Mouse (Mus musculus) kidney, postnatal 0 days (tissue): ENCODE results near the gene Troap. TPM values are rescaled to one million over a fixed set of nuclear protein-coding genes. Genes with fewer than 3 reads are reported as not detected.
"Not testable (repeated sequence)": the region's sequence is repeated elsewhere in the genome, so short reads cannot be mapped to it uniquely, and the experiment has no call there.

ENCODE experiments used
- ATAC-seq: fragments of 200-750 bp; cut with Nextera tagmentation; replicated peaks from 2 replicates; pipeline ENCODE4 v1.8.0; 2017; ENCODE audit warnings: low read depth, moderate number of reproducible peaks, moderate TSS enrichment, moderate library complexity; ENCODE audit not compliant: low FRiP score
- DNase-seq: peaks from one replicate; pipeline ENCODE4 v3.0.0-alpha.2; 2016; ENCODE audit warnings: low spot score
- H3K27ac ChIP-seq: fragments of 300-500 bp; sonication (generic); 2 replicates; pipeline ENCODE4 v1.5.1; 2014; ENCODE audit warnings: mild to moderate bottlenecking
- H3K27me3 ChIP-seq: fragments of 300-500 bp; sonication (generic); 2 replicates; pipeline ENCODE4 v1.6.1; 2014; ENCODE audit warnings: low read length, mixed read lengths; ENCODE audit not compliant: insufficient read depth
- H3K36me3 ChIP-seq: fragments of 300-500 bp; sonication (generic); 2 replicates; pipeline ENCODE4 v1.6.1; 2014; ENCODE audit warnings: low read length, mixed read lengths; ENCODE audit not compliant: insufficient read depth
- H3K4me1 ChIP-seq: fragments of 300-500 bp; sonication (generic); replicated peaks from 2 replicates; pipeline ENCODE4 v1.6.1; 2014; ENCODE audit warnings: antibody characterized with exemption, low read length, mixed read lengths; ENCODE audit not compliant: insufficient read depth
- H3K4me2 ChIP-seq: fragments of 300-500 bp; sonication (generic); 2 replicates; pipeline ENCODE4 v1.6.1; 2014; ENCODE audit warnings: mild to moderate bottlenecking, low read length, moderate library complexity, mixed read lengths
- H3K4me3 ChIP-seq: fragments of 300-500 bp; sonication (generic); replicated peaks from 2 replicates; pipeline ENCODE4 v1.5.1; 2014; ENCODE audit warnings: low read depth, low read length
- H3K9ac ChIP-seq: fragments of 300-500 bp; sonication (generic); 2 replicates; pipeline ENCODE4 v1.6.1; 2014; ENCODE audit warnings: low read depth, low read length
- H3K9me3 ChIP-seq: fragments of 300-500 bp; sonication (generic); replicated peaks from 2 replicates; pipeline ENCODE4 v1.6.1; 2016; ENCODE audit warnings: low read length, inconsistent platforms, mixed read lengths
- CTCF ChIP-seq: IDR thresholded peaks from 2 replicates; pipeline ENCODE4 v1.5.1; 2016; ENCODE audit warnings: antibody characterized with exemption, low read depth, mild to moderate bottlenecking, moderate library complexity
- WGBS: fragments of 180-500 bp; shearing (Covaris S2); extraction: QIAGEN DNeasy Blood & Tissue Kit; methylation state at CpG from one replicate; pipeline ENCODE4 v1.1.7; 2014; 5-methylcytosine and 5-hydroxymethylcytosine counted together
- polyA plus RNA-seq: library from polyadenylated mRNA; unstranded; fragments of >200 nt; fragmentation: Nextera tagmentation; extraction: Ambion mirVana; gene quantifications from 2 replicates; pipeline ENCODE4 v1.2.1, GENCODE M21; 2015

The Troap gene
- polyA plus RNA-seq, 1 experiment from 2014 or later, result 11.5 TPM

GRCm38 (mm10) chr15:99071988-99072387 is 2.4 kb upstream of the Troap start:
- Histone ChIP-seq H3K27me3 (no peaks in the 10 kb centered on the region), H3K36me3 (no peaks in the 10 kb centered on the region), H3K9ac (no peak overlapping the region), H3K9me3 (no peaks in the 10 kb centered on the region), H3K4me2 (no peak overlapping the region), H3K27ac (no peak overlapping the region), H3K4me3 (no peak overlapping the region), H3K4me1 (peaks cover 13% of the 10 kb centered on the region; the same call in 1 of the 2 replicates)
- ATAC-seq (no peak), DNase-seq (no peak)
- TF ChIP-seq CTCF, result peak; percentile 47
- WGBS, result 82% methylated on average over 1 of the region's 1 CpGs

GRCm38 (mm10) chr15:99074600-99075333 is 392 bp downstream of the Troap start:
- H3K4me3 ChIP-seq, result peak overlapping the region; percentile 46
- H3K9me3 ChIP-seq, result no peaks in the 10 kb centered on the region
- peaks cover 13% of the 10 kb centered on the region; the same call in 1 of the 2 replicates for H3K4me1 ChIP-seq
- peak; percentile 13; the same call in 1 of the 2 replicates for TF ChIP-seq CTCF
- no peaks in the 10 kb centered on the region for H3K27me3 ChIP-seq
- peak overlapping the region; percentile 64 for H3K9ac ChIP-seq
- H3K4me2 ChIP-seq, result peak overlapping the region; percentile 67
- DNase-seq, result peak; percentile 99
- peak overlapping the region; percentile 95 for H3K27ac ChIP-seq
- peak; percentile 97 for ATAC-seq
- under 1% methylated on average over 43 of the region's 44 CpGs for WGBS
- H3K36me3 ChIP-seq, result peaks cover 7% of the 10 kb centered on the region; the same call in 1 of the 2 replicates

- not testable (repeated sequence) for H3K27ac ChIP-seq, H3K9me3 ChIP-seq, H3K9ac ChIP-seq, DNase-seq, H3K4me3 ChIP-seq, H3K27me3 ChIP-seq, H3K36me3 ChIP-seq, ATAC-seq
- H3K4me1 ChIP-seq, result peaks cover 13% of the 10 kb centered on the region; the same call in 1 of the 2 replicates
- peak overlapping the region; percentile 67 for H3K4me2 ChIP-seq
- WGBS, result 97% methylated on average over 3 of the region's 3 CpGs
These were observed 1.6 kb downstream of the Troap start for GRCm38 (mm10) chr15:99076011-99076410.

- Histone ChIP-seq H3K36me3 (peaks cover 12% of the 10 kb centered on the region; the same call in 1 of the 2 replicates), H3K4me2 (no peak overlapping the region), H3K27ac (no peak overlapping the region), H3K9ac (no peak overlapping the region), H3K4me3 (no peak overlapping the region), H3K27me3 (no peaks in the 10 kb centered on the region), H3K4me1 (peaks cover 13% of the 10 kb centered on the region; the same call in 1 of the 2 replicates), H3K9me3 (no peaks in the 10 kb centered on the region)
- DNase-seq (no peak), ATAC-seq (no peak)
- no peak for TF ChIP-seq CTCF
- WGBS, result 71% methylated on average over 15 of the region's 15 CpGs
These were observed 4.0 kb downstream of the Troap start for GRCm38 (mm10) chr15:99078181-99078910.

GRCm38 (mm10) chr15:99079804-99080203 is 5.4 kb downstream of the Troap start:
- no peaks in the 10 kb centered on the region for H3K9me3 ChIP-seq

GRCm38 (mm10) chr15:99082322-99082721 is 7.9 kb downstream of the Troap start:
- H3K4me2 ChIP-seq, result no peak overlapping the region
- no peak for ATAC-seq
- H3K9me3 ChIP-seq, result no peaks in the 10 kb centered on the region
- 95% methylated on average over 12 of the region's 12 CpGs for WGBS
- peaks cover 12% of the 10 kb centered on the region; the same call in 1 of the 2 replicates for H3K36me3 ChIP-seq
- peaks cover 15% of the 10 kb centered on the region; the same call in 1 of the 2 replicates for H3K27me3 ChIP-seq
- no peak for DNase-seq
- no peak overlapping the region for H3K27ac ChIP-seq
- H3K4me3 ChIP-seq, result no peak overlapping the region
- TF ChIP-seq CTCF, result no peak
- H3K4me1 ChIP-seq, result peaks cover 4% of the 10 kb centered on the region; the same call in 1 of the 2 replicates
- no peak overlapping the region for H3K9ac ChIP-seq

More at GRCm38 (mm10) chr15:99079804-99080203, 5.4 kb downstream of the Troap start:
- ATAC-seq (no peak), DNase-seq (no peak)
- H3K27me3 ChIP-seq, result no peaks in the 10 kb centered on the region
- WGBS, result 86% methylated on average over 3 of the region's 3 CpGs
- peak; percentile 40 for TF ChIP-seq CTCF
- no peak overlapping the region for H3K4me2 ChIP-seq
- peaks cover 11% of the 10 kb centered on the region; the same call in 1 of the 2 replicates for H3K4me1 ChIP-seq
- H3K36me3 ChIP-seq, result peaks cover 12% of the 10 kb centered on the region; the same call in 1 of the 2 replicates
- no peak overlapping the region for H3K4me3 ChIP-seq
- H3K9ac ChIP-seq, result no peak overlapping the region
- no peak overlapping the region for H3K27ac ChIP-seq
